Mouse (Mus musculus) cerebellum, adult 9-11 months (tissue): Measurements from ENCODE around the gene Cop1.

Source experiments
- DNase-seq: peaks from one replicate; pipeline ENCODE4 v3.0.0; 2022

The Cop1 gene

GRCm38 (mm10) chr1:159231781-159232571, at the start of gene Cop1:
Gene Cop1, plus strand, starts transcription at chr1:159232320.
- DNase-seq = peak; percentile 93

- DNase-seq = no peak
Observed at GRCm38 (mm10) chr1:159186741-159187140, 45.4 kb upstream of the Cop1 start.

DNA sequence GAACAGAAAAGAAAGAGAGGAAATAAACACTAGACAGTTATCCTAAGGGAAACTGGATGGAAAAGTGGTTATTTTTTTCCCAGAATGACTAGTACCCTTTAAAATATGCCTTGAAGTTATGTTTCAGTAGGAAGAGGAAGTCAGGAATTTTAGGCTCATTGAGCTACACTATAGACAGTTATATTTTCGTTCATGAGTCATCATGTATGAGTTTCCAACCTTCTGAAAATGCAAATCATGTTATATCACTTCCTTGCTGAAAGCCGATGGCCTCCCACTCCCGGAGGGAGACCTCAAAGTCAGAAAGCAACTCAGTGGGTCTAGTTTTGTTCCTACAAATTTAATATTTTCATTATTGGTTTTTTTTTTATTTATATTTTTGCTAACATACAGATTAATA, 33.5 kb upstream of the Cop1 start:
- no peak for DNase-seq

GRCm38 (mm10) chr1:159199606-159200005, 32.5 kb upstream of the Cop1 start:
- DNase-seq = no peak

DNA sequence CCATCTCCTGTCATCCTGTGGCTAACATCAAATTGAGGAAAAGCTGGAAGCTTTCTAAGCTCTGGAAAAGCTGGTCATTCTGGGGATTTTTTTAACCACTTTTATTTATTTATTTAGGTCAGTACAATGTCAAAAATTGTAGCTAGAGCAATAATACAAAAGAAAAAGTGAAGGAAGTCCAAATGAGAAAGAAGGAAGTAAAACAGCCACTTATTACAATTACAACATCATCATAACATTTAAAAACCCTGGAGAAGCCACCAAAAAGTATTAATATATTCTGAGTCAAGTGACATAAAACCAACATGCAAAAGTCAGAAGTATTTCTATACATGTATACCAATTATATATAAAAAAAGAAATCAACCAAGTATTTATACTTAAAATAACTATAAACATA, 30.9 kb upstream of the Cop1 start:
- no peak for DNase-seq

DNA sequence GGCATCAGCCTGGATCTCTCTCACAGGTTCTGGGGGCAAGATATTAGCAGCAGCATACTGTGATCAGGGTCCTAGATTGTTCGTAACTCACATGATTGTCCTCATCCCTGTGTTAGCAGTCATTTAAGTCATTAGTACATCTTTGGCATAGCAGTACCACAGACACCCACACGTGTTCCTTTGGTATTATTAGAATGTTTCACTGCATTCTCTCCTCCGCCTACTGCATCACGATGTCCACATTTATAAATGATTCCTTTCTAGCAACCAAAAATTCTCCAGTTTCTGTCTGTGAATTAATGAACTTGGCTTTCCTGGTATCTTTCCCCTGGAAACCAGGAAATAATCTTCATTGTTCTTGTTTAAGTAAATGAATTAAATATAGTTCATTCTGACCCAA, 20.4 kb upstream of the Cop1 start:
- no peak for DNase-seq

DNA sequence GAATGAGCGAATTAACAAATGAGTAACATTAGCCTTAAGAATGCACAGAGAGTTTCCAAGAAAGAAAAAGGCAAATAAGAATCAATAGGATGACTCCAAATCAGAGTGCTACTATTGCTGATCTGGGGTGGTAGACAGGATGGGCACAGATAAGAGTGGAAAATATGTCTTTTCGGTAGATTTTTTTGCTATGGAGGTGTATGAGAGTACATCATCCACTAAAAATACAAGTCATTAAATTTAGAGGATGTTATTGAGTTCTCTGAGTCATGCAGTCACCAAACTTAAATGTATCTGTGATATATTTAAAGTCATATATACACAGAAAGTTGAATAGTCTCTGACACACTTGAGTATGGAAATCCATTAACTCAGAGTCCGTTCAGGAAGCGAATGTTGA, 14.7 kb upstream of the Cop1 start:
- DNase-seq = no peak

GRCm38 (mm10) chr1:159222046-159222445, 10.1 kb upstream of the Cop1 start:
- DNase-seq = no peak

DNA sequence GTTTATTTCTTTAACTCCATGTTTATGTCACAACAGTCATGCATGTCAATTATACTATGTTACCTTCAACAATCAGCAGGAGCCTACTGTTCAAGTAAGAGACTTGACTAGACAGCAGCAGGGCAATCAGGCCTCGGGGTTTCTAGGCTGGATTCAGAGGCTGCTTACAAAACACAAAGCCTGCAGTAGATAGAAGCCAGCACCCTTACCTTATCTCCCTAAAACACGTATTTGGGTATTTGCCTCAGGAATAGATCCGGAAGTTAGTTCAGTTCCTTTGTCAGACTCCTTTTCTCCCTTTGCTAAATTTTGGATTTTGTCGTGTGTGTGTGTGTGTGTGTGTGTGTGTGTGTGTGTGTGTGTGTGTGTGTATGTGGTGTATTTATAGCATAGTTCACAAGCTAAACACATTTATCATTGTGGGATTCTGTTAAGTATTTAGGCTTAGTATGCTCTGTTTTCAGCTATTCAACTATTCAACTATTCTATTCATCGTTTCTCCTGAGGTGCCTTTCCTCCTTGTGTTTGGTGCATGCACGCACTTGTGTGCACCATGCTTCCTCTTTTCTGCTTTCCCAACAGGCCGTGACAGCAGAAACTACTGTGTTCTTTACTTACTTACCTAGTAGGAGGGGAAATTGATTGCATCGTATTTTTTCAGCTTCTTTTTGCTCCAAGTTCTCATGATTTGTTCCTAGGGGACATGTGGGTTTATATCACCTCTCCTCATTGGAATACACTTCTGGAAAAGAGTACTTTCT, 6.9 kb upstream of the Cop1 start:
- no peak for DNase-seq

- DNase-seq = peak; percentile 64
Observed at GRCm38 (mm10) chr1:159232572-159233261, 597 bp downstream of the Cop1 start.

- no peak for DNase-seq
Observed at GRCm38 (mm10) chr1:159233426-159233825, 1.3 kb downstream of the Cop1 start.

DNA sequence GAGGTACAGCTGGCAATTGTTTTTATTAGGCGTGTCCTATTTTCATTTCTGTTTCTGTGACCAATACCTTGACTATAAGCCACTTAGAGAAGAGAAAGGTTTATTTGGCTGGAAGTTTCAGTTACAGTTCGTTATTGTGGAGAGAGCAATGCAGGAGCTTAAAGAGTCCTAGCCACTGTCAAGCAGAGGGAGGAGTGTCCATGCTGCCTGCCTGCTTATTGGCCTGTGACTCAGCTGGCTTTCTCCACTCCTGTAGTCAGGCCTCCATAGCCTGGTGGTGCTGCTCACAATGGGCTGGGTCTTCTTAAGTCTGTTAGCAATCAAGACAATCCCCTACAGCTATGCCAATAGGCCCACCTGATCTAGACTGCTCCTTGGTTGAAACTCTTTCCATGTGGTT, 2.4 kb downstream of the Cop1 start:
- DNase-seq = no peak

GRCm38 (mm10) chr1:159235674-159236073, 3.6 kb downstream of the Cop1 start:
- no peak for DNase-seq

DNA sequence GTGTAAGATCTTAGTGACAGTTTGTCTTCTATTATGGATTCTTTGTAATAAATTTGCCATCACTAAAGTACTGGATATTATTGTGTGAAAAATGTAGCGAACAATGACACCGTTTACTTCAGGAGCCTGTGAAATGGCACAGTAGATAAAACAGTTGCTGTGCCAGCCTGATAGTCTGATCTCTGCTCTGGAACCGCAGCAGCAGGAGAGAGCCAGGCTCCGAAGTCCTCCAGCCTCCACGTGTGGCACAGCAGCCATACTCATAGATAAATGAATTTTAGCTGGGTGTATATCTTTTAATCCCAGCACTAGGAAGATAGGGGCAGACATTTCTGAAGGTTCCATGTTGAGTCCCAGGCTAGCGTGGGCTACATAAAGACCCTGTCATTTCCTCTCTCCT, 6.0 kb downstream of the Cop1 start:
- no peak for DNase-seq

DNA sequence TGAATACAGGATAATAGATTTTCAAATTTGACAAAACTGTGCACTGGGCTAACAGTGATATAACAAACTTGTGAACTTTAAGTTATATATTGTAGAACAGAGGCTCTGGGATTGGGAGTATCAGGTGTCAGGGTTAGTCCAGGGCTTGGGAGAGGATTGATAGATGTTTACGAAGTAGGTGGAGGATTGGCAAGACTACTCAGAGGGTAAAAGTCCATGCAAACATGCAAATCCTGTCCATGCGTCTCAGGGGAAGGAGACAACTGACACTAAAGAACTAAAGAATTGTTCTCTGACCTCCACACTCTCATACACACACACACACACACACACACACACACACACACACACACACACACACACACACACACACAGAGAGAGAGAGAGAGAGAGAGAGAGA, 18.2 kb downstream of the Cop1 start:
- DNase-seq = no peak

GRCm38 (mm10) chr1:159253078-159253477, 21.0 kb downstream of the Cop1 start:
- DNase-seq = no peak

- DNase-seq = no peak
Observed at GRCm38 (mm10) chr1:159254906-159255685, 23.0 kb downstream of the Cop1 start.

DNA sequence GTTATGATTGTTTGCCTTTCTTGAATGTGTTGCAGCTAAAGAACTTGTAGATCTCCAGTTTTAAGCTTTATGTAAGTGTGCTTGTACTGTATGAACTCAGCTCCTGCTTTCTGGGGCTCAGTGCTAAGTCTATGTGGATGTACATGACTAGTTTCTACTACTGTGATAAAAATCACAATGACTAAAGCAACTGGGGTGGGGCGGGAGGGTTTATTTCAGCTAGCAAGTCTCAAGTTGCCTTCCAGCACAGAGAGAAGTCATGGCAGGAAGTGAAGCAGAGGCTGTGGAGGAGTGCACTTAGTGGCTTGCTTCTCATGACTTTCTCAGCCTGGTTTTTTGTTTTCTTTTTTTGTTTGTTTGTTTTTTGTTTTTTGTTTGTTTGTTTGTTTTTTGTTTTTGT, 24.4 kb downstream of the Cop1 start:
- DNase-seq = no peak

- no peak for DNase-seq
Observed at GRCm38 (mm10) chr1:159263820-159264219, 31.7 kb downstream of the Cop1 start.

GRCm38 (mm10) chr1:159280072-159280471, 48.0 kb downstream of the Cop1 start:
- DNase-seq = no peak

GRCm38 (mm10) chr1:159281861-159282260, 49.7 kb downstream of the Cop1 start:
- no peak for DNase-seq

GRCm38 (mm10) chr1:159286833-159287232, 54.7 kb downstream of the Cop1 start:
- DNase-seq = no peak

DNA sequence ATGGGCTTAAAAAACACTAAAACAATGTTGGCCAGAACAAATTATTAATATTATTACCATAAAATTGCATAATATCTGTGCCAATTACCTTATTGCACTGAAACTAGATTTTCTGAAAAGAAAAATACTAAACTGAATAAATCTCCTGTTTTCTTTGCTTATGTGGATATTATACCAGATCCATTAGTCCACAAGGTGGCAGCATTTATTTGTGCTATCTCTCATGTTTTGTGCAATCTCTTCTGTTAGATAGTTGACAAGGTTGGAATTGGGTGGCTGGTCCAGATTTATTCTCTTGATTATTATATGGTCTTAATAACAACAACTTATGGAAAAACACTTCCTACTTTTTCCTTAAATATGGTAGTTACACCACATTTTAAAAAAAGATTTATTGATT, 58.1 kb downstream of the Cop1 start:
- no peak for DNase-seq
